In the genomic region with DNA sequence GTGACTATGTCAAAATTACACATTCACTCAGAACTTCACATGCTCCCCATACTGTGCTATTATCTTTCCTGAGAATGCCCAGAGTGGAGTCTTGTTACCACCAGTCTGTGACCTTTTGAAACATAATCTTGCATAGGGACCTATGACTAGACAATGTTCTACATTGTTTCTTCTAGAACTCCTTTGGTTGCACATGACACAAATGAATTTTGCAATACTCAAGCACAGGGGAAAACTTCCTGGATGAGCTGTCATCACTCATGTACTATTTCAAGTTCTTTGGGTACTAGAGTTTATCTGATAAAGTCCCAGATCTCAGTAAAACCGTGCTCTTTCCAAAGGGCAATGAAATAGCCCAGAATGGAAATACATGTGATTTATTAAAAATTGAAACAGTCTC, we compare ENCODE assay signal across 30 mouse cellular contexts.
DNase-seq lines count a peak whose midpoint lies in the region; ATAC-seq and TF ChIP-seq lines count a peak whose summit lies in the region.
"Had no signal": no experiment of that assay in that cellular context is flagged by ENCODE, and none has a peak within 500 bp of the region (broad histone marks: within the 10 kb centered on the region; RNA-seq: fewer than 3 reads in every experiment).

No protein-coding gene starts in this region.

- DNase-seq in heart, postnatal 14 days, result no peak
- no peak for DNase-seq in lung, embryonic 14.5 days
- DNase-seq in lung, postnatal 4 days, result no peak
- DNase-seq in Muller cell, postnatal 12 days (ENCODE audit: inconsistent ontology term), result peak; percentile 45
- peak; percentile 35 for DNase-seq in fibroblast of lung, adult 2 months (ENCODE audit: low read depth)
- DNase-seq in limb, embryonic 10.5 days (ENCODE audit: low spot score), result no peak
- DNase-seq: adrenal gland, postnatal 10 days; cerebellum, adult 11-12 months; cerebellum, adult 9-11 months; embryo, embryonic 11 days; forebrain, postnatal 0 days; gastrocnemius, postnatal 25 days; kidney, adult 9 months; kidney, postnatal 10 days; layer of hippocampus, postnatal 36 days; left cerebral cortex, postnatal 4 days; liver, embryonic 13.5 days; lung, adult 18-20 months; retina, postnatal 1 day; right cerebral cortex, postnatal 14 days; thymus, postnatal 4 days had no signal

- no peak for ATAC-seq in heart, embryonic 12.5 days (ENCODE audit: insufficient number of reproducible peaks, low FRiP score)
- ATAC-seq in lung, embryonic 14.5 days (ENCODE audit: insufficient read depth), result no peak
- no peak for ATAC-seq in hindbrain, embryonic 16.5 days
- ATAC-seq: forebrain, postnatal 0 days; intestine, embryonic 16.5 days; midbrain, embryonic 13.5 days had no signal

- WGBS in heart, embryonic 12.5 days, result 40% methylated on average over 1 of the region's 1 CpGs
- 54% methylated on average over 1 of the region's 1 CpGs for WGBS in lung, embryonic 14.5 days
- 72% methylated on average over 1 of the region's 1 CpGs for WGBS in limb, embryonic 10.5 days
- 79% methylated on average over 1 of the region's 1 CpGs for WGBS in hindbrain, embryonic 16.5 days

- no peak overlapping the region for H3K4me3 ChIP-seq in heart, embryonic 12.5 days
- no peak overlapping the region for H3K4me3 ChIP-seq in lung, embryonic 14.5 days (ENCODE audit: low read depth, low read length)
- H3K4me3 ChIP-seq in limb, embryonic 10.5 days, result no peak overlapping the region
- no peak overlapping the region for H3K4me3 ChIP-seq in hindbrain, embryonic 16.5 days (ENCODE audit: low read length)
- H3K4me3 ChIP-seq: embryonic facial prominence, embryonic 12.5 days; forebrain, embryonic 12.5 days; limb, embryonic 15.5 days; liver, embryonic 13.5 days; midbrain, embryonic 13.5 days; neural tube, embryonic 15.5 days had no signal

- no peaks in the 10 kb centered on the region for H3K9me3 ChIP-seq in heart, embryonic 12.5 days (replicated peaks)
- H3K9me3 ChIP-seq in lung, embryonic 14.5 days (ENCODE audit: low read depth, low read length), result no peaks in the 10 kb centered on the region
- no peaks in the 10 kb centered on the region for H3K9me3 ChIP-seq in limb, embryonic 10.5 days (replicated peaks)
- no peaks in the 10 kb centered on the region for H3K9me3 ChIP-seq in hindbrain, embryonic 16.5 days (ENCODE audit: control insufficient read depth, low read length)
- H3K9me3 ChIP-seq: embryonic facial prominence, embryonic 12.5 days; forebrain, embryonic 12.5 days; limb, embryonic 15.5 days; liver, embryonic 13.5 days; midbrain, embryonic 13.5 days; neural tube, embryonic 15.5 days had no signal

- no peak overlapping the region for H3K4me2 ChIP-seq in heart, embryonic 12.5 days
- H3K4me2 ChIP-seq in lung, embryonic 14.5 days, result no peak overlapping the region
- no peak overlapping the region for H3K4me2 ChIP-seq in hindbrain, embryonic 16.5 days (ENCODE audit: low read length)
- H3K4me2 ChIP-seq: embryonic facial prominence, embryonic 12.5 days; forebrain, embryonic 12.5 days; limb, embryonic 15.5 days; liver, embryonic 13.5 days; midbrain, embryonic 13.5 days; neural tube, embryonic 15.5 days had no signal

- H3K27ac ChIP-seq in heart, embryonic 12.5 days (ENCODE audit: poor library complexity, severe bottlenecking), result 0 out of 2 replicates have a peak overlapping the region, but pooled peaks have one; percentile 40
- H3K27ac ChIP-seq in lung, embryonic 14.5 days (ENCODE audit: low read depth), result peak overlapping the region; percentile 55; the same call in 1 of the 2 replicates
- H3K27ac ChIP-seq in limb, embryonic 10.5 days, result no peak overlapping the region
- no peak overlapping the region for H3K27ac ChIP-seq in hindbrain, embryonic 16.5 days (ENCODE audit: low read depth, low read length)
- H3K27ac ChIP-seq: embryonic facial prominence, embryonic 12.5 days; forebrain, embryonic 12.5 days; limb, embryonic 15.5 days; liver, embryonic 13.5 days; macrophage; midbrain, embryonic 13.5 days; neural tube, embryonic 15.5 days had no signal

- no peak for TF ChIP-seq CTCF in lung, embryonic 14.5 days (IDR thresholded peaks at IDR 0.05; ENCODE audit: low read depth)

- no peak overlapping the region for H3K9ac ChIP-seq in heart, embryonic 12.5 days
- H3K9ac ChIP-seq in lung, embryonic 14.5 days, result no peak overlapping the region
- H3K9ac ChIP-seq in hindbrain, embryonic 16.5 days (ENCODE audit: low read depth, low read length), result no peak overlapping the region
- H3K9ac ChIP-seq: embryonic facial prominence, embryonic 12.5 days; forebrain, embryonic 12.5 days; forebrain, postnatal 0 days; limb, embryonic 15.5 days; liver, embryonic 13.5 days; midbrain, embryonic 13.5 days; neural tube, embryonic 15.5 days had no signal

- intact Hi-C loops in heart, postnatal 14 days (cut with DNase I), result no loop called here

- no peaks in the 10 kb centered on the region for H3K27me3 ChIP-seq in heart, embryonic 12.5 days (replicated peaks)
- H3K27me3 ChIP-seq in lung, embryonic 14.5 days (ENCODE audit: insufficient read depth, low read length), result no peaks in the 10 kb centered on the region
- no peaks in the 10 kb centered on the region for H3K27me3 ChIP-seq in limb, embryonic 10.5 days (ENCODE audit: low read depth, poor library complexity, severe bottlenecking)
- no peaks in the 10 kb centered on the region for H3K27me3 ChIP-seq in hindbrain, embryonic 16.5 days (replicated peaks; ENCODE audit: control insufficient read depth, insufficient read depth, low read length)
- H3K27me3 ChIP-seq: embryonic facial prominence, embryonic 12.5 days; forebrain, embryonic 12.5 days; limb, embryonic 15.5 days; liver, embryonic 13.5 days; midbrain, embryonic 13.5 days; neural tube, embryonic 15.5 days had no signal

- no peaks in the 10 kb centered on the region for H3K36me3 ChIP-seq in heart, embryonic 12.5 days
- H3K36me3 ChIP-seq in lung, embryonic 14.5 days (ENCODE audit: insufficient read depth), result no peaks in the 10 kb centered on the region
- no peaks in the 10 kb centered on the region for H3K36me3 ChIP-seq in limb, embryonic 10.5 days
- H3K36me3 ChIP-seq in hindbrain, embryonic 16.5 days (ENCODE audit: control insufficient read depth, insufficient read depth, low read length), result no peaks in the 10 kb centered on the region
- H3K36me3 ChIP-seq: embryonic facial prominence, embryonic 12.5 days; forebrain, embryonic 12.5 days; limb, embryonic 15.5 days; liver, embryonic 13.5 days; midbrain, embryonic 13.5 days; neural tube, embryonic 15.5 days had no signal

- peaks cover 9% of the 10 kb centered on the region for H3K4me1 ChIP-seq in heart, embryonic 12.5 days (replicated peaks)
- no peaks in the 10 kb centered on the region for H3K4me1 ChIP-seq in lung, embryonic 14.5 days (ENCODE audit: insufficient read depth)
- no peaks in the 10 kb centered on the region for H3K4me1 ChIP-seq in limb, embryonic 10.5 days
- H3K4me1 ChIP-seq in hindbrain, embryonic 16.5 days (ENCODE audit: control insufficient read depth, insufficient read depth, low read depth, low read length), result no peaks in the 10 kb centered on the region
- H3K4me1 ChIP-seq: embryonic facial prominence, embryonic 12.5 days; forebrain, embryonic 12.5 days; limb, embryonic 15.5 days; liver, embryonic 13.5 days; midbrain, embryonic 13.5 days; neural tube, embryonic 15.5 days had no signal

Comparison
In these comparisons a context has a peak if more than half of its experiments do, and no peak if none do; other contexts are left out.
1. H3K27ac ChIP-seq: peak in heart, embryonic 12.5 days (single experiment) and lung, embryonic 14.5 days (single experiment); none in limb, embryonic 10.5 days (single experiment) and hindbrain, embryonic 16.5 days (single experiment).
2. DNase-seq: peak in Muller cell, postnatal 12 days (single experiment) and fibroblast of lung, adult 2 months (single experiment); none in heart, postnatal 14 days (0 of 2), lung, embryonic 14.5 days (single experiment), lung, postnatal 4 days (0 of 2) and limb, embryonic 10.5 days (single experiment).